Mouse (Mus musculus) forebrain, embryonic 15.5 days (tissue): Measurements from ENCODE around the gene Ifitm1. TPM values are rescaled to one million over a fixed set of nuclear protein-coding genes. Genes with fewer than 3 reads are reported as not detected.

Experiments
- ATAC-seq: fragments of 200-750 bp; cut with Nextera tagmentation; replicated peaks from 2 replicates; pipeline ENCODE4 v1.8.0; 2017; ENCODE audit warnings: mild to moderate bottlenecking, moderate TSS enrichment, moderate library complexity
- H3K27ac ChIP-seq: fragments of 300-500 bp; sonication (generic); replicated peaks from 2 replicates; pipeline ENCODE4 v1.5.1; 2015; ENCODE audit warnings: mild to moderate bottlenecking, inconsistent platforms
- H3K27me3 ChIP-seq: fragments of 300-500 bp; sonication (generic); 2 replicates; pipeline ENCODE4 v1.6.1; 2015; ENCODE audit warnings: inconsistent platforms
- H3K36me3 ChIP-seq: fragments of 300-500 bp; sonication (generic); 2 replicates; pipeline ENCODE4 v1.6.1; 2015; ENCODE audit warnings: mild to moderate bottlenecking, inconsistent platforms
- H3K4me1 ChIP-seq: fragments of 300-500 bp; sonication (generic); 2 replicates; pipeline ENCODE4 v1.6.1; 2015; ENCODE audit warnings: inconsistent platforms
- H3K4me2 ChIP-seq: fragments of 300-500 bp; sonication (generic); replicated peaks from 2 replicates; pipeline ENCODE4 v1.6.1; 2015; ENCODE audit warnings: mild to moderate bottlenecking, inconsistent platforms
- H3K4me3 ChIP-seq: fragments of 300-500 bp; sonication (generic); 2 replicates; pipeline ENCODE4 v1.5.1; 2015; ENCODE audit warnings: mild to moderate bottlenecking, inconsistent platforms
- H3K9ac ChIP-seq: fragments of 300-500 bp; sonication (generic); replicated peaks from 2 replicates; pipeline ENCODE4 v1.6.1; 2015; ENCODE audit warnings: mild to moderate bottlenecking, inconsistent platforms
- H3K9me3 ChIP-seq: fragments of 300-500 bp; sonication (generic); 2 replicates; pipeline ENCODE4 v1.6.1; 2016; ENCODE audit warnings: inconsistent platforms
- WGBS: fragments of 180-500 bp; shearing (Covaris S2); methylation state at CpG from one replicate; pipeline ENCODE4 v1.1.7; 2015; ENCODE audit warnings: mixed read lengths; 5-methylcytosine and 5-hydroxymethylcytosine counted together
- polyA plus RNA-seq: library from polyadenylated mRNA; unstranded; fragments of >200 nt; fragmentation: Nextera tagmentation; extraction: Ambion mirVana; gene quantifications from 2 replicates; pipeline ENCODE4 v1.2.1, GENCODE M21; 2015

Ifitm1 gene
- polyA plus RNA-seq, 1 experiment from 2014 or later, result 6.5 TPM

- H3K27me3 ChIP-seq, result no peaks in the 10 kb centered on the region
- H3K4me2 ChIP-seq, result no peak overlapping the region
- H3K4me1 ChIP-seq, result peaks cover 4% of the 10 kb centered on the region; the same call in 1 of the 2 replicates
- no peaks in the 10 kb centered on the region for H3K36me3 ChIP-seq
- H3K4me3 ChIP-seq, result no peak overlapping the region
- no peak for ATAC-seq
- H3K9ac ChIP-seq, result no peak overlapping the region
- WGBS, result 91% methylated on average over 11 of the region's 11 CpGs
- H3K27ac ChIP-seq, result no peak overlapping the region
- no peaks in the 10 kb centered on the region for H3K9me3 ChIP-seq
These were observed 13.9 kb upstream of the Ifitm1 start for GRCm38 (mm10) chr7:140953133-140953532.

- Histone ChIP-seq H3K4me1 (peaks cover 5% of the 10 kb centered on the region), H3K27me3 (no peaks in the 10 kb centered on the region), H3K4me3 (peak overlapping the region; percentile 33; the same call in 1 of the 2 replicates), H3K9ac (no peak overlapping the region), H3K9me3 (no peaks in the 10 kb centered on the region), H3K36me3 (no peaks in the 10 kb centered on the region), H3K4me2 (peak overlapping the region; percentile 38; the same call in 1 of the 2 replicates), H3K27ac (no peak overlapping the region)
- ATAC-seq, result no peak
- 68% methylated on average over 15 of the region's 15 CpGs for WGBS
These were observed 13.0 kb upstream of the Ifitm1 start for GRCm38 (mm10) chr7:140953800-140954732.

- Histone ChIP-seq H3K36me3 (no peaks in the 10 kb centered on the region), H3K4me3 (peak overlapping the region; percentile 33), H3K9me3 (no peaks in the 10 kb centered on the region)
These were observed 12.3 kb upstream of the Ifitm1 start for GRCm38 (mm10) chr7:140954733-140955071.

GRCm38 (mm10) chr7:140955342-140955741 lies 11.7 kb upstream of the Ifitm1 start:
- Histone ChIP-seq H3K36me3 (no peaks in the 10 kb centered on the region), H3K9ac (peak overlapping the region; percentile 16), H3K4me2 (peak overlapping the region; percentile 38), H3K27me3 (no peaks in the 10 kb centered on the region), H3K4me1 (peaks cover 12% of the 10 kb centered on the region), H3K27ac (no peak overlapping the region), H3K9me3 (no peaks in the 10 kb centered on the region), H3K4me3 (peak overlapping the region; percentile 33)
- WGBS, result 19% methylated on average over 17 of the region's 17 CpGs
- 0 out of 2 replicates have a peak, but pooled peaks have one; percentile 38 for ATAC-seq

More at GRCm38 (mm10) chr7:140954733-140955071, 12.3 kb upstream of the Ifitm1 start:
- Histone ChIP-seq H3K27me3 (no peaks in the 10 kb centered on the region), H3K4me2 (peak overlapping the region; percentile 38), H3K9ac (peak overlapping the region; percentile 16; the same call in 1 of the 2 replicates), H3K4me1 (peaks cover 12% of the 10 kb centered on the region), H3K27ac (no peak overlapping the region)
- 11% methylated on average over 9 of the region's 9 CpGs for WGBS
- no peak for ATAC-seq

GRCm38 (mm10) chr7:140955758-140956555 lies 11.1 kb upstream of the Ifitm1 start, which contains the start of the genes Gm45717 and Ifitm2:
Gene Gm45717, minus strand, starts transcription at chr7:140955937.
Gene Ifitm2, minus strand, starts transcription at chr7:140955987.
- ATAC-seq, result peak; percentile 53; the same call in 1 of the 2 replicates
- Histone ChIP-seq H3K36me3 (no peaks in the 10 kb centered on the region), H3K27ac (no peak within 1 kb of the TSS), H3K9ac (peak within 1 kb of the TSS; percentile 16), H3K9me3 (no peaks in the 10 kb centered on the region), H3K27me3 (no peaks in the 10 kb centered on the region), H3K4me1 (peaks cover 12% of the 10 kb centered on the region), H3K4me2 (peak within 1 kb of the TSS; percentile 38), H3K4me3 (peak within 1 kb of the TSS; percentile 33)
- 29% methylated on average over 11 of the region's 11 CpGs for WGBS

- no peak overlapping the region for H3K9ac ChIP-seq
- no peak for ATAC-seq
- H3K9me3 ChIP-seq, result no peaks in the 10 kb centered on the region
- no peak overlapping the region for H3K27ac ChIP-seq
- H3K4me1 ChIP-seq, result peaks cover 12% of the 10 kb centered on the region
- H3K4me2 ChIP-seq, result no peak overlapping the region
- no peaks in the 10 kb centered on the region for H3K27me3 ChIP-seq
- H3K4me3 ChIP-seq, result no peak overlapping the region
- WGBS, result 61% methylated on average over 6 of the region's 6 CpGs
- H3K36me3 ChIP-seq, result no peaks in the 10 kb centered on the region
These were observed 10.5 kb upstream of the Ifitm1 start for GRCm38 (mm10) chr7:140956556-140956869.

GRCm38 (mm10) chr7:140959181-140959901 lies 7.7 kb upstream of the Ifitm1 start:
- 2% methylated on average over 9 of the region's 9 CpGs for WGBS
- ATAC-seq, result no peak
- Histone ChIP-seq H3K9ac (no peak overlapping the region), H3K27me3 (no peaks in the 10 kb centered on the region), H3K36me3 (no peaks in the 10 kb centered on the region), H3K9me3 (no peaks in the 10 kb centered on the region), H3K4me1 (peaks cover 12% of the 10 kb centered on the region), H3K27ac (no peak overlapping the region), H3K4me2 (no peak overlapping the region), H3K4me3 (no peak overlapping the region)

GRCm38 (mm10) chr7:140960026-140960425 lies 7.0 kb upstream of the Ifitm1 start:
- Histone ChIP-seq H3K27ac (no peak overlapping the region), H3K9ac (no peak overlapping the region), H3K27me3 (no peaks in the 10 kb centered on the region), H3K9me3 (no peaks in the 10 kb centered on the region), H3K4me3 (no peak overlapping the region), H3K36me3 (no peaks in the 10 kb centered on the region), H3K4me1 (peaks cover 11% of the 10 kb centered on the region), H3K4me2 (no peak overlapping the region)
- WGBS, result 42% methylated on average over 5 of the region's 5 CpGs
- no peak for ATAC-seq

- 59% methylated on average over 2 of the region's 2 CpGs for whole genome bisulfite sequencing
- Histone ChIP-seq H3K27ac (no peak overlapping the region), H3K4me2 (no peak overlapping the region), H3K9me3 (no peaks in the 10 kb centered on the region), H3K9ac (no peak overlapping the region), H3K4me1 (peaks cover 8% of the 10 kb centered on the region), H3K27me3 (no peaks in the 10 kb centered on the region), H3K36me3 (no peaks in the 10 kb centered on the region), H3K4me3 (no peak overlapping the region)
- ATAC-seq, result no peak
These were observed 5.6 kb upstream of the Ifitm1 start for GRCm38 (mm10) chr7:140961416-140961815.

- Histone ChIP-seq H3K36me3 (no peaks in the 10 kb centered on the region), H3K27ac (no peak overlapping the region), H3K9ac (no peak overlapping the region), H3K4me3 (no peak overlapping the region), H3K4me2 (no peak overlapping the region), H3K9me3 (no peaks in the 10 kb centered on the region), H3K27me3 (no peaks in the 10 kb centered on the region), H3K4me1 (peaks cover 8% of the 10 kb centered on the region)
- ATAC-seq, result no peak
- 12% methylated on average over 2 of the region's 2 CpGs for WGBS
These were observed 4.3 kb upstream of the Ifitm1 start for GRCm38 (mm10) chr7:140962733-140963132.

GRCm38 (mm10) chr7:140967862-140968591 lies 1.0 kb downstream of the Ifitm1 start:
- H3K27ac ChIP-seq, result no peak overlapping the region
- no peak overlapping the region for H3K4me3 ChIP-seq
- no peaks in the 10 kb centered on the region for H3K4me1 ChIP-seq
- H3K36me3 ChIP-seq, result no peaks in the 10 kb centered on the region
- H3K9me3 ChIP-seq, result no peaks in the 10 kb centered on the region
- H3K4me2 ChIP-seq, result no peak overlapping the region
- no peaks in the 10 kb centered on the region for H3K27me3 ChIP-seq
- WGBS, result 6% methylated on average over 14 of the region's 14 CpGs
- no peak for ATAC-seq
- no peak overlapping the region for H3K9ac ChIP-seq
